Mouse (Mus musculus) heart, embryonic 11.5 days (tissue): ENCODE data around the gene Acsm4. TPM values are rescaled to one million over a fixed set of nuclear protein-coding genes. Genes with fewer than 3 reads are reported as not detected.

Experiments
- ATAC-seq: fragments of 200-750 bp; cut with Nextera tagmentation; replicated peaks from 2 replicates; pipeline ENCODE4 v1.8.0; 2017; ENCODE audit warnings: moderate library complexity; ENCODE audit not compliant: insufficient number of reproducible peaks, low FRiP score, low TSS enrichment
- H3K27ac ChIP-seq: fragments of 300-500 bp; sonication (generic); 2 replicates; pipeline ENCODE4 v1.5.1; 2014; ENCODE audit warnings: mild to moderate bottlenecking, low read depth, low read length
- H3K27me3 ChIP-seq: fragments of 300-500 bp; sonication (generic); 2 replicates; pipeline ENCODE4 v1.6.1; 2014; ENCODE audit warnings: mild to moderate bottlenecking, low read length, mixed read lengths; ENCODE audit not compliant: control insufficient read depth, insufficient read depth
- H3K36me3 ChIP-seq: fragments of 300-500 bp; sonication (generic); 2 replicates; pipeline ENCODE4 v1.6.1; 2014; ENCODE audit warnings: mild to moderate bottlenecking, low read length, moderate library complexity, mixed read lengths; ENCODE audit not compliant: control insufficient read depth, insufficient read depth
- H3K4me1 ChIP-seq: fragments of 300-500 bp; sonication (generic); 2 replicates; pipeline ENCODE4 v1.6.1; 2014; ENCODE audit warnings: low read length; ENCODE audit not compliant: control insufficient read depth, insufficient read depth
- H3K4me2 ChIP-seq: fragments of 300-500 bp; sonication (generic); 2 replicates; pipeline ENCODE4 v1.6.1; 2014; ENCODE audit warnings: mild to moderate bottlenecking, moderate library complexity
- H3K4me3 ChIP-seq: fragments of 300-500 bp; sonication (generic); 2 replicates; pipeline ENCODE4 v1.5.1; 2014; ENCODE audit warnings: low read depth, low read length
- H3K9ac ChIP-seq: fragments of 300-500 bp; sonication (generic); 2 replicates; pipeline ENCODE4 v1.6.1; 2014; ENCODE audit warnings: mild to moderate bottlenecking, low read depth, low read length, moderate library complexity
- H3K9me3 ChIP-seq: fragments of 300-500 bp; sonication (generic); replicated peaks from 2 replicates; pipeline ENCODE4 v1.6.1; 2016; ENCODE audit warnings: low read length; ENCODE audit not compliant: control insufficient read depth
- WGBS: fragments of 180-500 bp; shearing (Covaris S2); extraction: QIAGEN DNeasy Blood & Tissue Kit; methylation state at CpG from one replicate; pipeline ENCODE4 v1.1.7; 2014; ENCODE audit not compliant: insufficient replicate concordance; 5-methylcytosine and 5-hydroxymethylcytosine counted together
- polyA plus RNA-seq: library from polyadenylated mRNA; unstranded; fragments of >200 nt; fragmentation: Nextera tagmentation; extraction: Ambion mirVana; gene quantifications from 2 replicates; pipeline ENCODE4 v1.2.1, GENCODE M21; 2014

The Acsm4 gene
- polyA plus RNA-seq, result not detected in 2 replicates

GRCm38 (mm10) chr7:119689726-119690125 lies at the start of gene Acsm4:
Gene Acsm4 (plus strand): TSS chr7:119690026.
- WGBS, result 71% methylated on average over 5 of the region's 5 CpGs
- Histone ChIP-seq H3K4me2 (no peak within 1 kb of the TSS), H3K9ac (no peak within 1 kb of the TSS), H3K36me3 (no peaks in the 10 kb centered on the region), H3K27me3 (no peaks in the 10 kb centered on the region), H3K4me3 (no peak within 1 kb of the TSS), H3K4me1 (no peaks in the 10 kb centered on the region), H3K9me3 (no peaks in the 10 kb centered on the region), H3K27ac (no peak within 1 kb of the TSS)
- no peak for ATAC-seq

GRCm38 (mm10) chr7:119642307-119642706 lies 47.5 kb upstream of the Acsm4 start:
- Histone ChIP-seq H3K27ac (no peak overlapping the region), H3K4me3 (no peak overlapping the region), H3K27me3 (no peaks in the 10 kb centered on the region), H3K9ac (no peak overlapping the region), H3K9me3 (no peaks in the 10 kb centered on the region), H3K4me1 (no peaks in the 10 kb centered on the region), H3K4me2 (no peak overlapping the region), H3K36me3 (no peaks in the 10 kb centered on the region)
- no peak for ATAC-seq
- 63% methylated on average over 5 of the region's 5 CpGs for WGBS

GRCm38 (mm10) chr7:119667893-119668292 lies 21.9 kb upstream of the Acsm4 start:
- WGBS, result 75% methylated on average over 3 of the region's 3 CpGs
- no peak overlapping the region for H3K4me3 ChIP-seq
- no peaks in the 10 kb centered on the region for H3K4me1 ChIP-seq
- no peaks in the 10 kb centered on the region for H3K9me3 ChIP-seq
- ATAC-seq, result no peak
- no peak overlapping the region for H3K27ac ChIP-seq
- no peak overlapping the region for H3K4me2 ChIP-seq
- H3K27me3 ChIP-seq, result no peaks in the 10 kb centered on the region; the same call in 1 of the 2 replicates
- H3K9ac ChIP-seq, result no peak overlapping the region
- H3K36me3 ChIP-seq, result no peaks in the 10 kb centered on the region

- no peak overlapping the region for H3K4me3 ChIP-seq
- no peak overlapping the region for H3K4me2 ChIP-seq
Measured at GRCm38 (mm10) chr7:119670395-119670794, 19.4 kb upstream of the Acsm4 start.

GRCm38 (mm10) chr7:119670925-119671324 lies 18.9 kb upstream of the Acsm4 start:
- no peak overlapping the region for H3K4me2 ChIP-seq
- H3K9me3 ChIP-seq, result no peaks in the 10 kb centered on the region
- H3K27me3 ChIP-seq, result no peaks in the 10 kb centered on the region; the same call in 1 of the 2 replicates
- no peaks in the 10 kb centered on the region for H3K4me1 ChIP-seq
- no peak overlapping the region for H3K4me3 ChIP-seq
- no peak for ATAC-seq
- H3K36me3 ChIP-seq, result no peaks in the 10 kb centered on the region
- no peak overlapping the region for H3K27ac ChIP-seq
- 40% methylated on average over 6 of the region's 6 CpGs for WGBS
- H3K9ac ChIP-seq, result no peak overlapping the region

More at GRCm38 (mm10) chr7:119670395-119670794, 19.4 kb upstream of the Acsm4 start:
- ATAC-seq, result no peak
- Histone ChIP-seq H3K27ac (no peak overlapping the region), H3K27me3 (no peaks in the 10 kb centered on the region; the same call in 1 of the 2 replicates), H3K4me1 (no peaks in the 10 kb centered on the region), H3K9me3 (no peaks in the 10 kb centered on the region), H3K9ac (no peak overlapping the region), H3K36me3 (no peaks in the 10 kb centered on the region)
- WGBS, result 77% methylated on average over 5 of the region's 5 CpGs

GRCm38 (mm10) chr7:119673465-119673864 lies 16.4 kb upstream of the Acsm4 start:
- H3K4me2 ChIP-seq, result no peak overlapping the region
- H3K27ac ChIP-seq, result no peak overlapping the region
- 16% methylated on average over 6 of the region's 6 CpGs for WGBS
- H3K9ac ChIP-seq, result no peak overlapping the region
- H3K4me3 ChIP-seq, result no peak overlapping the region
- no peak for ATAC-seq
- no peaks in the 10 kb centered on the region for H3K36me3 ChIP-seq
- no peaks in the 10 kb centered on the region; the same call in 1 of the 2 replicates for H3K27me3 ChIP-seq
- no peaks in the 10 kb centered on the region for H3K9me3 ChIP-seq
- no peaks in the 10 kb centered on the region for H3K4me1 ChIP-seq

- Histone ChIP-seq H3K27me3 (no peaks in the 10 kb centered on the region), H3K36me3 (no peaks in the 10 kb centered on the region), H3K9ac (no peak overlapping the region), H3K9me3 (no peaks in the 10 kb centered on the region), H3K4me1 (no peaks in the 10 kb centered on the region), H3K4me3 (no peak overlapping the region), H3K27ac (no peak overlapping the region), H3K4me2 (no peak overlapping the region)
- WGBS, result 72% methylated on average over 8 of the region's 8 CpGs
- ATAC-seq, result no peak
Measured at GRCm38 (mm10) chr7:119680107-119680506, 9.7 kb upstream of the Acsm4 start.

GRCm38 (mm10) chr7:119682699-119683098 lies 7.1 kb upstream of the Acsm4 start:
- Histone ChIP-seq H3K4me2 (no peak overlapping the region), H3K4me3 (no peak overlapping the region), H3K9me3 (no peaks in the 10 kb centered on the region), H3K27ac (no peak overlapping the region), H3K4me1 (no peaks in the 10 kb centered on the region), H3K27me3 (no peaks in the 10 kb centered on the region), H3K9ac (no peak overlapping the region), H3K36me3 (no peaks in the 10 kb centered on the region)
- 71% methylated on average over 4 of the region's 4 CpGs for WGBS
- ATAC-seq, result no peak

GRCm38 (mm10) chr7:119692302-119692701 lies 2.5 kb downstream of the Acsm4 start:
- no peak for ATAC-seq
- 67% methylated on average over 4 of the region's 4 CpGs for WGBS
- H3K9ac ChIP-seq, result no peak overlapping the region
- H3K27me3 ChIP-seq, result no peaks in the 10 kb centered on the region
- no peaks in the 10 kb centered on the region for H3K36me3 ChIP-seq
- H3K27ac ChIP-seq, result no peak overlapping the region
- H3K4me1 ChIP-seq, result no peaks in the 10 kb centered on the region
- H3K4me3 ChIP-seq, result no peak overlapping the region
- H3K4me2 ChIP-seq, result no peak overlapping the region
- H3K9me3 ChIP-seq, result no peaks in the 10 kb centered on the region
